Mouse (Mus musculus) brown adipose tissue, adult 24 weeks (tissue): ENCODE data around the gene Retnla. TPM values are rescaled to one million over a fixed set of nuclear protein-coding genes. Genes with fewer than 3 reads are reported as not detected.
"Not testable (repeated sequence)": the region's sequence is repeated elsewhere in the genome, so short reads cannot be mapped to it uniquely, and the experiment has no call there.

Source experiments
- H3K27ac ChIP-seq: fragments of 200-500 bp; replicated peaks from 2 replicates; pipeline ENCODE4 v1.5.1; 2012; ENCODE audit warnings: low read depth, mild to moderate bottlenecking, low read length
- H3K4me1 ChIP-seq: fragments of 200-500 bp; 2 replicates; pipeline ENCODE4 v1.6.1; 2012; ENCODE audit warnings: low read length, mixed read lengths; ENCODE audit not compliant: control insufficient read depth, insufficient read depth, insufficient read length
- H3K4me3 ChIP-seq: fragments of 200-500 bp; 2 replicates; pipeline ENCODE4 v1.5.1; 2012; ENCODE audit warnings: low read depth, mild to moderate bottlenecking, low read length, moderate library complexity; ENCODE audit not compliant: insufficient read depth
- polyA plus RNA-seq: library from polyadenylated mRNA; stranded (reverse); fragments of >200 nt; gene quantifications from 2 replicates; pipeline ENCODE4 v1.2.4, GENCODE M21; 2012; ENCODE audit not compliant: missing spikeins, insufficient read depth, insufficient read length

The Retnla gene
- polyA plus RNA-seq: 83.1 and 273 TPM in 2 replicates

GRCm38 (mm10) chr16:48842266-48842665, at the start of gene Retnla:
TSS of gene Retnla (plus strand) at chr16:48842551.
- no peak within 1 kb of the TSS for H3K4me3 ChIP-seq
- H3K4me1 ChIP-seq: no peaks in the 10 kb centered on the region

GRCm38 (mm10) chr16:48798285-48798684, 44.1 kb upstream of the Retnla start:
- Histone ChIP-seq H3K27ac (no peak overlapping the region), H3K4me1 (no peaks in the 10 kb centered on the region), H3K4me3 (no peak overlapping the region)

More at GRCm38 (mm10) chr16:48842266-48842665, at the start of gene Retnla:
- H3K27ac ChIP-seq: no peak within 1 kb of the TSS

GRCm38 (mm10) chr16:48799470-48799869, 42.9 kb upstream of the Retnla start:
- no peaks in the 10 kb centered on the region for H3K4me1 ChIP-seq
- no peak overlapping the region for H3K27ac ChIP-seq
- no peak overlapping the region for H3K4me3 ChIP-seq

- H3K4me3 ChIP-seq: no peak overlapping the region
- H3K27ac ChIP-seq: no peak overlapping the region
- H3K4me1 ChIP-seq: no peaks in the 10 kb centered on the region
These were observed 41.4 kb upstream of the Retnla start for GRCm38 (mm10) chr16:48800906-48801305.

- H3K4me1 ChIP-seq: no peaks in the 10 kb centered on the region
- H3K27ac ChIP-seq: no peak overlapping the region
- H3K4me3 ChIP-seq: no peak overlapping the region
These were observed 36.9 kb upstream of the Retnla start for GRCm38 (mm10) chr16:48805412-48805811.

- no peaks in the 10 kb centered on the region for H3K4me1 ChIP-seq
- H3K4me3 ChIP-seq: no peak overlapping the region
- no peak overlapping the region for H3K27ac ChIP-seq
These were observed 35.8 kb upstream of the Retnla start for GRCm38 (mm10) chr16:48806521-48806920.

GRCm38 (mm10) chr16:48809374-48809773, 33.0 kb upstream of the Retnla start:
- no peak overlapping the region for H3K27ac ChIP-seq
- H3K4me3 ChIP-seq: no peak overlapping the region
- H3K4me1 ChIP-seq: no peaks in the 10 kb centered on the region

GRCm38 (mm10) chr16:48811881-48812436, 30.4 kb upstream of the Retnla start:
- no peak overlapping the region for H3K27ac ChIP-seq
- no peak overlapping the region for H3K4me3 ChIP-seq
- no peaks in the 10 kb centered on the region for H3K4me1 ChIP-seq

GRCm38 (mm10) chr16:48816695-48817094, 25.7 kb upstream of the Retnla start, which contains the start of gene Retnlb:
TSS of gene Retnlb (plus strand) at chr16:48816856.
- Histone ChIP-seq H3K4me3 (no peak within 1 kb of the TSS), H3K27ac (no peak within 1 kb of the TSS), H3K4me1 (no peaks in the 10 kb centered on the region)

- Histone ChIP-seq H3K27ac (no peak overlapping the region), H3K4me3 (no peak overlapping the region), H3K4me1 (no peaks in the 10 kb centered on the region)
These were observed 23.8 kb upstream of the Retnla start for GRCm38 (mm10) chr16:48818524-48818923.

GRCm38 (mm10) chr16:48826474-48826873, 15.9 kb upstream of the Retnla start:
- Histone ChIP-seq H3K27ac (no peak overlapping the region), H3K4me1 (no peaks in the 10 kb centered on the region), H3K4me3 (no peak overlapping the region)

GRCm38 (mm10) chr16:48827625-48828024, 14.7 kb upstream of the Retnla start:
- Histone ChIP-seq H3K4me3 (no peak overlapping the region), H3K4me1 (no peaks in the 10 kb centered on the region)

GRCm38 (mm10) chr16:48829060-48829459, 13.3 kb upstream of the Retnla start:
- Histone ChIP-seq H3K4me1 (no peaks in the 10 kb centered on the region), H3K27ac (no peak overlapping the region), H3K4me3 (no peak overlapping the region)

More at GRCm38 (mm10) chr16:48827625-48828024, 14.7 kb upstream of the Retnla start:
- no peak overlapping the region for H3K27ac ChIP-seq

GRCm38 (mm10) chr16:48832055-48832454, 10.3 kb upstream of the Retnla start:
- no peaks in the 10 kb centered on the region for H3K4me1 ChIP-seq
- H3K27ac ChIP-seq: 0 out of 2 replicates have a peak overlapping the region, but pooled peaks have one; percentile 2

GRCm38 (mm10) chr16:48833626-48834025, 8.7 kb upstream of the Retnla start:
- H3K27ac ChIP-seq, H3K4me1 ChIP-seq, H3K4me3 ChIP-seq: not testable (repeated sequence)

More at GRCm38 (mm10) chr16:48832055-48832454, 10.3 kb upstream of the Retnla start:
- no peak overlapping the region for H3K4me3 ChIP-seq

GRCm38 (mm10) chr16:48843671-48844386, 1.5 kb downstream of the Retnla start:
- H3K4me3 ChIP-seq: no peak overlapping the region
- H3K27ac ChIP-seq: no peak overlapping the region
- no peaks in the 10 kb centered on the region for H3K4me1 ChIP-seq
